Mouse (Mus musculus) layer of hippocampus, adult 11-12 months (tissue): ENCODE measurements around the gene Fhod1.
A peak's percentile ranks its signal among the peaks of the same experiment; 100 is the strongest.

Experiments used
- DNase-seq: peaks from one replicate; pipeline ENCODE4 v3.0.0; 2022; ENCODE audit warnings: low spot score

The Fhod1 gene

DNA sequence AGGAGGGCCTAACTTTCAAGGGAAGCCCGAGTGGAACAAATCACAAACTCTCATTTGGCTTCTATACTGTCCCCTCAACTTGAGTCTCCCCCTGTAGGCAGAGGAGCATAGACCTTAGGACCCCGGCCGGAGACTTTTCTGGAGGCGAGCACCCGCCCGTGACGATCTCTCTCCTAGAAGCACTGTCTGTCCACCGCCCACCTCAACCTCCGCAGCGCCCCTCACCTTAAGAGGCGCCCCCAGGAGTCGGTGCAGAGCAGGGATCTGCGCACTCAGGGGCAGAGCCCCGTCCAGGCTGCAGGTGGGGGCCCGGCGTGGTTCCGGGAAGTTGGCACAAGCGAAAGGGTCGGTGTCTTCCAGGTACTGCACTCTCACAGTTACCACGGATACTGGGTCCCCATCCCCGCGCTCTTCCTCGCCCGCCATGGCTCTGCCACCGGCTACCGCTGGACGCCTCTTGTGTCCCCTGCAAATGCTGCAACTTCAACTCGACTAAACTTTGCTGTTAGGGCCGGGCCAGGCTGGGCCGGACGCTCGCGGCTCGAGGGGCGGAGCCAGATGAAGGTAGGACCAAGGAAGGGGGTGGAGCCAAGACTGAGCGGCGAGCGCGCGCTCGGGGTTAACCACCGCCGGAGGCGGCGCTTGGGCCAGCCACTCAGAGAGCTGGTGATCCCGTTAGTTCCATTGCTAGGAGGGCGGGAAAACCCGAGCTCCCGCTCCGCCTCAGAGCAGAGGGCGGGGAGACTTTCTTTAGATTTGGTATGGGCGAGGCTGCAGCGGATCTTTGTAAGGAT, at the start of gene Fhod1:
Fhod1 (minus strand) TSS at position 526 of the 794 bp plus-strand sequence.
- peak; percentile 87 for DNase-seq

DNA sequence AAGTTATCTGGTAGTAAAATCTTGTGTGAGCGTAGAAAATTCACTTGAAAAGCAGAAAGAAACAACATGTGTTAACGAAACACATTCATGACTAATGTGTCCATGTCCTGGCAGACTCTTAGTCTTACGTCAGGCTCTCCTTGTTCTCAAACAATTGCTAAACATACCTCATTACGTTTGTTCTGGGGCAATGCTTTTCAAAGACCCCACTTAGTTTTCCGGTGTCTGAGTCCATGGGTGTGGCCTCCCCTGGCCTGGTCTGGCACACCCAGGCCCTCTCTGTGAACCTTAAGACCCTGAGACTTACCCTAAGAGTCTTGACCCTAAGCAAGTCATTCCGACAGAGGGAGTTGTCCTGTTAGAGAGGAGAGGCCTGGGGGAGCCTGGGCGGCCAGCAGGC, 46.2 kb upstream of the Fhod1 start:
- no peak for DNase-seq

DNA sequence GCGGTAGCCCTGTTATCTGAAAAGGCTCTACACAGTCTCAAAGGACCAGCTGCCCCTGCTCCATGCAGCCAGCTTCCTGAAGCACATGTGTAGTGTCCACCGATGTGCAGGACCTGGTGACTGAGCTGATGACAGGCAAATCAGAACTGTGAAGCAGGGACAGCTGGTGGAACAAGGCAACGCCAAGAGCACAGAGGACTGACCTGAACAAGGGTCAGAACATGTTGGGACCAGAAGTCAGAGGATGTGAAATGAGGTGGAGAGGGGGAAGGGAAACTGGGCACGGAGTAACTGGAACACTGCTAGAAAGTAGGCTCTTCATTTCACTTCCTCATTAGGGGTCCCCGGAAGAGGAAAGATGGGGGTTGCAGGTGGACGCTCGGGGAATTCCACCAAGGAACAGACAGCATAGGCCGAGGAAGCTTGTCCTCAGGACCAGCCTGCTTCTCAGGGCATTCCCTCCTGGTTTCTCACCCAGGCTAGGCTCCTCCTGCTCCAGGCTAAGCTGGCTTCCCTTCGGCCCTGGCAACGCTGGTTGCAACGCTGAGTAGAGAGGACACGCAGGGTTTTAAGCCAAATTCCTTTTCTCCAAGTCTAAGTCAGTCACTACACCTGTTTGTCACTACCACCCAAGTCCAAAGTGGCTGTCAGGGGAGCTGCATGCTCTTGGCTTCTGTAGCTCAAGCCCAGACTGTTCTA, 45.5 kb upstream of the Fhod1 start:
- no peak for DNase-seq

DNA sequence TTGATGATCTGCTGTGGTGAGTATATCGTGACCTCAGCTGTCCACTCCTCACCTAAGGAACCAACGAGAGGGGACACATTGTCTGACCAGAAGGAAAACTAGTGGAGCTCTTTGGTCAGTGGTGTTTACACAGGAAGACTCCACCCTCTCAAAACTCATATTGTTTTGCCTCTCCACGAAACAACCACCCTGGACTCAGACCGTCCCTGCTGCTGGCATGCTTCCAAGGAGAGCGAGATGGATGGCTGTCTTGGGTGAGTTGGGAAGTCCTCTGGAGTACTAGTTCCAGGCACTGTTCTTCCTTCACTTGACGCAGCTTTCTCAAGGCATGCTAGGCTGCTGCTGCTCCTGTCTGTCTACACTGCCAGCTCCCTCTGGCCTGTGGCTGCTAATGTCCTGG, 41.3 kb upstream of the Fhod1 start:
- no peak for DNase-seq

DNA sequence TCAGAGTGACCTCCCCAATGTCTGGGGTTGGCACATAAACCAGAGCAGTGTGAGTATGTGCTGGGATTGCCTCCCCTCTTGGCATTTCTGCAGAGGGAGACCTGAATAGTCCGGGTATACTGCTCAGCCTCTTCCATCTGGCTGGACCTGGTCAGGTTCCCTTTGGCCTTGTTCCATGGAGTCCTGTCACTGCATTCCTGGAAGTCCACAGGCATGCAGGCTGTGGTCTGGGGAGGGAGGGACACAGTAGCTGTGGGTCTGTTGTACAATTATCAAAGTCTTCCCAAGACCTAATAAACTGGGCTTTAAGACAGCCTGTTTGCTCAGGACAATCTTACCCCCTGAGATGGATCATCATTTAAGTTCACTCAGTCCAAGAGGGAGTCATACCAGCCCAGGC, 39.4 kb upstream of the Fhod1 start:
- no peak for DNase-seq

DNA sequence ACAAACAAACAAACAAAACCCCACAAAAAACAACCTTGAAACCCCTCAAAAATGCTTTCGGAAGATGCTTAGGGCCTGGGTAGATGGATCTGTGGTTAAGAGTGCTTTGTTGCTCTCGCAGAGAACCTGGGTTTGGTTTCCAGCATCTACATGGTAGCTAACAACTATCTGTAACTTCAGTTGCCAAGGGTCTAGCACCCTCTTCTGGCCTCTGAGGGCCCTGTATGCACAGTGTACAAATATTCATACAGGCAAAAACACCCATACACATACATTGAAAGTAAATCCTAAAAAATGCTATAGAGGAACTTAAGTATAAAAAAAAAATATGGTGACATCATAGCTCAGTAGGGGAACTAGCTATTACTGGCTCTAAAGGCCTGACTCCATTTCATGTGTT, 36.3 kb upstream of the Fhod1 start:
- DNase-seq: no peak

DNA sequence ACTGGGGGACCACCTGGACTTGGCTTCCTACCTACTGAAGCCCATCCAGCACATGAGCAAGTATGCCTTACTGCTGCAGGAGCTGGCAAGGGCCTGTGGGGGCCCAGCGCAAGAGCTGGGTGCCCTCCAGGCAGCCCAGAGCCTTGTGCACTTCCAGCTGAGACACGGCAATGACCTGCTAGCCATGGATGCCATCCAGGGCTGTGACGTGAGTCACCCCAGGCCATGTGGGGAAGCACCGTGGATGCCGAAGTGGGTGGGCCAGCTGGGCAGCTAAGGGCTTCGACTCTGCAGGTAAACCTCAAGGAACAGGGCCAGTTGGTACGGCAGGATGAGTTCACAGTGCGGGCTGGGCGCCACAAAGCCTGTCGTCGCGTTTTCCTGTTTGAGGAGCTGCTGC, 32.6 kb upstream of the Fhod1 start:
- DNase-seq: no peak

DNA sequence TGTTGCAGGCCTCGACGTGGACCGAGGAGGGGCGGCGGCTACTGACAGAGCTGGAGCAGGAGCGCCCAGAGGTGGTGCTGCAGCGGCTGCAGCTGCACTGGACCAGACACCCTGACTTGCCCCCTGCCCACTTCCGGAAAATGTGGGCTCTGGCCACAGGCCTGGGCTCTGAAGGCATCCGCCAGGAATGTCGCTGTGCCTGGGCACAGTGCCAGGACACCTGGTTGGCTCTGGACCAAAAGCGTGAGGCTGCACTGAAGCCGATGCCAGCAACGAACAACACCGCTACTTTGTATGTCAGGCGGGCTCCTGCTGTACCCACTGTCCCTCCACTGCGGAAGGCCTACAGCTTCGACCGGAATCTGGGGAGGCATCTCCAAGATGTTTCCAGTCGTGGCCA, 30.9 kb upstream of the Fhod1 start:
- DNase-seq: no peak

DNA sequence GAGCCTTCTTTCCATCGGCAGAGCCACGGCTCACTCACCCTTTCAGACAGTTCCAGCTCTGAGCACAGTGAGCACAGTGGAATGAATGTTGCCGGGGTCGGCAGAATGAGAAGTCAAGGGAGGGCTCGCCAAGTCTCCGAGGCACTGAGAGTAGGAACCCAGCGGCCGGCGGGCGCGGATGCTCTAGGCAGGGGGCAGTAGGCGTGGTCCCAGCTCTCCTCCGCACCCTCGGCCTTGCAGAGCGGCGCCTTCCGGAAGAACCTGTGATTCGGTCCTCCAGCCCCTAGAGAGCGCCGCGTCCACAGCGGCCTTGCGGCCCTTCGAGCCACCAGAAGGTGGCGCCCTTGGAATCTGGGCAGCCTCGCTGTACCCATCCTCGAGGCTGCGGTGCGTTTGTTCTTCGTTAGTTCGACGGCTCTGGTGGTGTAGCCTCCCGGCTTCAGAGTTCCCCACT, 26.8 kb upstream of the Fhod1 start:
- no peak for DNase-seq

DNA sequence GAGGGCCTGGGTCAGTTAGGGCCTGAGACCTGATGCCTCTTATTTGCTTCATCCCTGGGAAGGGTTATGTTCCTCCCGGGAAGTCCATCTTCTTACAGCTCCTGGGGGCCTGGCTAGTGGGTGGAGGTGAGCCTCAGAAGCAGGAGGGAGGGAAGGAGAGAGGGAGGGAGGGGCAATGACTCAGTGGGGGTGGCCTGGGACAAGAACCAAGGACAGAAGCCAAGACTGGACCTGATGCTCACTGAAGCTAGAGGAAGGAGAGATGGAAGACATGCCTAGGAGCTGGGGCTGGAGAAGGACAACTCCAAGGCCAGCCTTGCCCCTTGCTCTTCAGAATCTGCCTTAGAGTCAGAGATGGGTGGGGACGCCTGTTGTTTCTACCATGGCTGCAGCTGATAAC, 25.3 kb upstream of the Fhod1 start, which contains the start of gene Plekhg4:
Plekhg4 (plus strand) TSS at position 243 of the 400 bp plus-strand sequence.
- no peak for DNase-seq

DNA sequence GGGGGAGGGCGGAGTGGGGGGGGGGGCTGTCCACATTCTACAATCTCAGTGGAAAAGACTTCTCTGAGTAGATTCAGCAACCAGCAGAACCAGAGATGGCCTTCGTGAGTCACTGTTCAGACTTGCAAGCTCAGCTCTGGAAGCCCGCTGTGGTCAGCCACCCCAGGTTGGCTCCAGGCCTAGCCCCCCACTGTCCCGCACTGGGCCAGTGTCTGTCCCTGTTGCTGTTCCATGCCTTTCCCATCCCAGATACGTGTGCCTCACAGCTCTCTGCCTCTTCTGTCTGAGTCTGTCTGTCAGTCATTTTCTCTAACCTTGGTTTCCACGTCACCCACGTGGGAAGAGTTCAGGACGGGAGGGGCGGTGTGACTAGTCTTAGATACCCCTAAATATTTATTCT, 24.7 kb upstream of the Fhod1 start:
- no peak for DNase-seq

DNA sequence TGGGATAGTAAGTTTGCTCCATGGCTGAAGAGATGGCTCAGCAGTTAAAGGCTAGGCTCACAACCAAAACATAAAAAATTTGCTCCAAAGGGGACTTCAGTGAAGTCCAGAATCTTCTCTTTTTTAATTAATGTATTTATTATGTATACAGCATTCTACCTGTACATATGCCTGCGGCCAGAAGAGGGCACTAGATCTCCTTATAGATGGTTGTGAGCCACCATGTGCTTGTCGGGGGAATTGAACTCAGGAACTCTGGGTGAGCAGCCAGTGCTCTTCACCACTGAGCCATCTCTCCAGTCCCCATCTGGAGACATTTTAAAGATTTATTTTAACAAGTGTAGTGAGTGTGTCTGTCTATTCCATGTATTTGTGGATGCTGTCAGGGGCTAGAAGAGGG, 19.4 kb upstream of the Fhod1 start:
- DNase-seq: no peak

DNA sequence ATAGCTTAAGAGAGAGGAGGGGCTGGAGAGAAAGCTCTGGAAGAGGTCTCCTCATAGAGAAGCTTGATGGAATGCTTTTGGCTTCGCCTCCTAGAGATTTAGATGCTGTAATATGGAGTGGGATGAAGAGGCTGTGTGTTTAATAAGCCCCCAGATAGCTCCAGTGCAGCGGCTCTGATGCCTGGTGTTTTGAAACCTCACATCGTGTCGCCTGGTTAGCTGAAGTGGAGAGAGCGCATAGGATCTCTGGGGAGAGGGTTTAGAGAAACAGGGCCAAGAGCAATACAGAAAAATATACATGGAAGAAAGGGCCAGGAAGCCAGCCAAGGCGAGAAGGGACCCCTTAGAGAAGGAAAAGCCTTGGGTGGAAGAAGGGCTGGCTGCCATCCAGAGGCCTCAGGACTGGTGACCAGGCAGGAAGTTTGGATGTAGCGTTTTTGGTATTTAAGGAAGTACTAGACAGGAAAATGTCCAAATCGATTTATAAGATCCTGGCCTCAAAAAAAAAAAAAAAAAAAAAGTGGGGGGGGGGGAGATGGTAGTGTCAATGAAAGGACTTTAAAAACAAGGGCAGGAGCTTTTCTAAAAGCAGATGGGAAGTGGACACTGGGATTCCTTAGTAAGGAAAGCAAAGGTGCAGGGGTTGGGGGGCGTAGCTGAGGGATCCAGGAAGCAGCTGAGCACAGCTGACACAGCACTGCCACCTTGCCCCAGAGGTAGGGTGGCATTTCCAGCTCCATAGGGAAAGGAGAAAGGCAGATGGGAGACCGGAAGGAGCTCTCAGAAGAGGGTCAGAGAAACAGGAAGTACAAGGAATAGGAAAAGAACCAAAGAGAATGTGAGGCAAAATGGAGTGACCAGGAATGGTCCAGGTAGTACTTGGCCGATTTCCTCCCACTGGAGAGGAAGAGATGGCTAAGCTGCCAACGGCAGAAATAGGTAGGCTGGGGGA, 14.3 kb upstream of the Fhod1 start:
- no peak for DNase-seq

DNA sequence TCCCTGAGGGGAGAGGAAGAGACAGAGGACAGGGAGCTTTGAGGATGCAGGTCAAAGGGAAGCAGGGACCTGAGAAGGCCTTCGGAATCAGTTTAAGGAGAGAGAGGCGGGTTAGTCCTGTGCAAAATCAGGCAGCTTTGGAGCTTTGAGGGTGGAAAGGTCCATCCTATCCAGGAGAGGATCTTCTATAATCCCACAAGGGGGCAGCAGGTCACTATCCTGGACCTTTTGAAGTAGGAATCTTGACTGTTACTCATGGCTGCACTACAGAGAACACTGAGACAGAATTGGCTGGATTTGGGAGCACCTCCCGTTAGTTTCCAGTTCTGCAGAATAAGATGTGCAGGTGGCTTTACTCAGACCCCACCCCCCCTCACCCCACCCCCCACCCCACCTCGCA, 11.9 kb upstream of the Fhod1 start:
- no peak for DNase-seq

DNA sequence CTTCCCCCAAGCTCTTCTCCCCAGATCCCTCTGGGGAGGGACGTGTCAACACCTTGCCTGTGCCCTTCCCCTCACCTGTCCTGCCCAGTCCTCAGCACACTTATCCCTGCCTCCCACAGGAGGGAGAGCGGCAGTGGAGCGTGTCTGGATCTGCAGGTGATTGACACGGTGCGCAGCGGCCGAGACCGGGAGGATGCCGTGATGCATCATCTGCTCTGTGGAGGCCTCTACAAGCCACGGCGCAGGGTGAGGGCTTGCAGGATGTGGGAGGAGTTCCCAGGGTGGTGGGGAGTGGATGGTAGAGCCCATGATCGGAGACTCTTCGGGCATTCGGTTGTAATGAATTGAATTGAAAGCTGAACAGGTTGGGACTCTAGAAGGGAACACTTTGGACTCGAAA, 11.5 kb upstream of the Fhod1 start:
- no peak for DNase-seq

DNA sequence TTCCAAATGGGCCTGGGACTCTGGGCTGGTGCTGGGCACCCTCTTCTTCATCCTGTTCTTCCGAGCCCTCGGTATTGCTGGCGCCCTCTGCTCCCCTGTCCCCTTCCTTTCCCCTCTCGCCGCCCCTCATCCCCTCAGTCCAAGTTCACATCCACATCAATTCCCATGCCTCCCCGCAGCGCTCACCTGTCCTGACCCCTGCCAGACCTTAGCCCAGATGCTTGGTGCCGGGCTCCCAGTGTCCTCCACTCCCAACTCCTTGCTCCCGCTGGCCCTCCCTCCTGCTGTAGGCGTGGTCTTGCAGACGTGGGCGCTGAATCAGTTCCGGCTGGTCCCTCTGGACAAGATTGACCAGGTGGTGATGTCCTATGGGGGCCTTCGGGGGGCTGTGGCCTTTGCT, 8.9 kb upstream of the Fhod1 start:
- no peak for DNase-seq

DNA sequence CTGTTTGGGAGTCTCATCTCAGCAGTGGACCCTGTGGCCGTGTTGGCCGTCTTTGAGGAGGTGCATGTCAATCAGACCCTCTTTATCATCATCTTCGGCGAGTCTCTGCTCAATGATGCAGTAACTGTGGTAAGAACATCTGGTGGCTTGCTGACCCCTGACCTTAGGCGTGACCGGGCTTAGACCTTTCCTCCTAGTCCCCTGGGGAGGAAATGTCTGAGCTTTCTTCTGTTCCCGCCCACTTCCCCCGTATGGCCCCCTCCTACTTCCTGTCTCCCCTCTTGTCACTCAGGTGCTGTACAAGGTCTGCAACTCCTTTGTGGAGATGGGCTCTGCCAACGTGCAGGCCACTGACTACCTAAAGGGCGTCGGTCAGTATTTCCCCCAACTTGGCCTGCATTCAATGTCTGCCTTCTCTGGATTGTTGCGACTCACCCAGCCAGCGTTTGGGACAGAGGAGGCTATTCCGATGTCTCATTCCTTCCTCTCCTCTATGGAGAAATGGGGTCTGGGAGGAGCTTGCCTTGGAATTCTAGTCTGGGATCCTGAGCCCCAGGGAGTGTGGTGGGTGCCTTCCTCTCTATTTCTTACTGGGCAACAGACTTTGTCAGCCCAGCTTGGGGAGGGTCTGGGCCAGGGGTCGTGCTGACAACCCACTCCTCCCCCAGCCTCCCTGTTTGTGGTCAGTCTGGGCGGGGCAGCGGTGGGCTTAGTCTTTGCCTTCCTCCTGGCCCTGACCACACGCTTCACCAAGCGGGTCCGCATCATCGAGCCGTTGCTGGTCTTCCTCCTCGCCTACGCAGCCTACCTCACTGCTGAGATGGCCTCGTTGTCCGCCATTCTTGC, 7.6 kb upstream of the Fhod1 start:
- DNase-seq: no peak

DNA sequence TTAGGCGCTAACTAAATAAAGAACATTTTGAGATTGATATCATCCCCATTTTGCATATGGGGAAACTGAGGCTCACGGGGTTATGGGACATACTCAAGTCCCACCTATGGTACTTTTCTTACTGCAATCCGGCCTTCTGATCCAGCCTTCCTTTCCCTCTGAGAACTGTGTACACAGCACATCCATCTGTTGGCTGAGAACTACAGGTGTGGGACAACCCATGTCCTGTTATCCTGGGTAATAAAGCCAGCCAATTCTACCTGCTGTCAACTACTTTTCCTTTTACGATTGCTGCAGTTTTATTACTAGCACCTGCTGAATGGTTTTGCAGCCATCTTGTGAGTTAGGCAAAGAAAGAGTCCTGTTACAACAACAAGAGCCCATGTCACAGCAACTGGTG, 6.8 kb upstream of the Fhod1 start:
- no peak for DNase-seq

DNA sequence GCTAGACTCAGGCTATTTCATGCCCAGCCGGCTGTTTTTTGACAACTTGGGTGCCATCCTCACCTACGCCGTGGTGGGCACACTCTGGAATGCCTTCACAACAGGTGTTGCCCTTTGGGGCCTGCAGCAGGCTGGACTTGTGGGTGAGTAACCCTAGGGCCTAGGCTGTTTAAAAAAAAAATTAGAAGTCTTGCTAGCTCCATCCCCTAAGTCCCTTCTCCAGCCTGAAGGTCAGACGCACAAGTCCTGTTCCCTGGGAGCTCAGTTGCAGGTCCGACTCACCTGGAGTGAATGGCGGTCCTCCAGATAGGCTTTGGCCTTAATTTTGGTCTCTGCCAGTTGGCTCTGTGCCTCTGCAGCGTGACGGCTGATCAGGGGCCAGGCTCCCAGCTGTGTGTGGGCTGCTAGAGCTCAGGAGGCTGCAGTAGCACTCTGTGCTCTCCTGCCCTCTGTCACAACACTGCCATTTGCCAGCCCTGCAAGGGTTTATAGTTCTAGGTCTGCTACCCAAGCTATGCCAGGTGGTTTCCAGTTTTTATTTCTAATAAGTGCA, 5.9 kb upstream of the Fhod1 start:
- DNase-seq: no peak

DNA sequence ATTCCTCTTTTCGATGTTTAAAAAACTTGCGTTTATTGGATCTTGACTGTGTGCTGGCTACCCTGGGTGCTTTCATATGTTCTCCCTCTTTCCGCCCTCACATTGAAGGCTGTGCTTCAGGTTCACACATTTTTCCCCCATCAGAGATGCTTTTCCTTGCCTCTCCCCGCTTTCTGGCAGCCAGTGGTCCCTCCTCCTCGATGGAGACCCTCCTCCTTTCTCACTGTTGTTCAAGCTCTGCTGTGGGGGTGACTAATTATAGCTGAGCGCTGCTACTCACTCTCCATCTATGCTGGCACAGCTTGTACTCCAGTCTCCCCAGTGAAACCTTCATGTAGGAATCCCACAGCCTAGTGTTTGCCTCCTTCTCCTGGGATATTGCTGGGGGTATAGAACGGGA, 2.4 kb upstream of the Fhod1 start:
- no peak for DNase-seq

DNA sequence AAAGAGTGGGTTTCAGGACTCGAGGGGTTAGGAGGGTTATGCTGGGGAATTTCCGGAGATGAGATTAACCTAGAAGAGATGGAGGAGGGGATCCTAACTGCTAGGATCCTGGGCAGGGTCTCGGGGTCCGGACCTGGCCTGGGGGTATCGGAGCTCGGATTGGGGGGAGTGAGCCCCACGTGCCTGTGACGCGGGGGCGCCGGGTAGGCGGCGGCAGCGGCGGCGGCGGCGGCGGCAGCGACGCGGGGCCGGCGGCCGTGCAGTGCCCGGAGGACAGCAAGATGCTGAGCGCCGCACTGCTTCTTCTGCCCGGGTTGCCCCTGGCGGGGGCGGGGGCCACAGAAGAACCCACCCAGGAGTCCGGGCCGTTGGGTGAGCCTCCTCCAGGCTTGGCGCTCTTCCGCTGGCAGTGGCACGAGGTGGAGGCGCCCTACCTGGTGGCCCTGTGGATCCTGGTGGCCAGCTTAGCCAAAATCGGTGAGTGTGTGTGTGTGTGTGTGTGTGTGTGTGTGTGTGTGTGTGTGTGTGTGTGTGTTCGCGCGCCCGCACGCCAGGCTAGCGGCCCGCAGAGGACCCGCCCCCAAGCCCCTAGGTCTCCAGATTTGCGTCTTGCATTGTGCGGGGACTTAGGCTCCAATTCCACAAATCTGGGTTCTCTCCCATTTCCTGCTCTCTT, 1.5 kb upstream of the Fhod1 start:
- DNase-seq: no peak
